Mouse (Mus musculus) macrophage (primary cell): Measurements from ENCODE around the gene Minpp1. TPM values are rescaled to one million over a fixed set of nuclear protein-coding genes. Genes with fewer than 3 reads are reported as not detected.
"Not testable (repeated sequence)": the region's sequence is repeated elsewhere in the genome, so short reads cannot be mapped to it uniquely, and the experiment has no call there.

ENCODE experiments used
- H3K27ac ChIP-seq: fragments of 350-480 bp; formaldehyde crosslinking; 2 replicates; pipeline ENCODE4 v1.9.0; 2021
- H3K36me3 ChIP-seq: fragments of 350-480 bp; formaldehyde crosslinking; 2 replicates; pipeline ENCODE4 v1.9.0; 2021; ENCODE audit errors: inconsistent target
- H3K4me3 ChIP-seq: fragments of 350-480 bp; formaldehyde crosslinking; 2 replicates; pipeline ENCODE4 v1.9.0; 2021; ENCODE audit errors: inconsistent target
- H3K79me2 ChIP-seq: fragments of 350-480 bp; formaldehyde crosslinking; 2 replicates; pipeline ENCODE4 v1.9.0; 2021; ENCODE audit errors: inconsistent target
- WGBS: methylation state at CpG from one replicate; pipeline ENCODE4 v1.1.7; 2026; ENCODE audit warnings: inconsistent platforms; ENCODE audit not compliant: missing documents; 5-methylcytosine and 5-hydroxymethylcytosine counted together
- polyA plus RNA-seq: library from polyadenylated mRNA; stranded (reverse); fragments of 250-400 nt; gene quantifications from 3 replicates; pipeline ENCODE4 v1.2.4, GENCODE M21; 2018; ENCODE audit warnings: inconsistent platforms
- total RNA-seq, 78 experiments: library from RNA; depleted of rRNA; stranded (reverse); fragments of 250-400 nt; gene quantifications; 1 replicate in 9 of 78; 2 replicates in 24 of 78; 3 replicates in 43 of 78; 4 replicates in 2 of 78; pipeline ENCODE4 v1.2.4; 2018; ENCODE audit warnings: inconsistent platforms in 56 of 78

Gene Minpp1
- 10 to 100 TPM in 15 of 26 experiments, 1 to 10 TPM in 11; 6.2 to 27.1 (median 11.5) TPM for total RNA-seq (2018; cell fraction: chromatin; rRNA removed)
- total RNA-seq (2018; cell fraction: cytosol; rRNA removed): 10 to 100 TPM; 20.4 to 41.3 (median 29.1) TPM
- 10 to 100 TPM; 14.2 to 50.1 (median 31.3) TPM for total RNA-seq (2018; cell fraction: nucleus; rRNA removed)
- polyA plus RNA-seq: 17.2 to 36.1 TPM (median 26.8 TPM) in 3 replicates

- Histone ChIP-seq H3K36me3 (no peaks in the 10 kb centered on the region), H3K79me2 (peaks cover 32% of the 10 kb centered on the region; the same call in 1 of the 2 replicates), H3K4me3 (peak within 1 kb of the TSS; percentile 54), H3K27ac (0 out of 2 replicates have a peak within 1 kb of the TSS, but pooled peaks have one; percentile 4)
- under 1% methylated on average over 23 of the region's 64 CpGs for WGBS
Observed at GRCm38 (mm10) chr19:32485681-32486105, at the start of gene Minpp1. Minpp1 (plus strand) TSS chr19:32485769.

GRCm38 (mm10) chr19:32439356-32439755 lies 46.2 kb upstream of the Minpp1 start:
- Histone ChIP-seq H3K4me3 (no peak overlapping the region), H3K27ac (no peak overlapping the region), H3K79me2 (no peaks in the 10 kb centered on the region), H3K36me3 (no peaks in the 10 kb centered on the region)
- WGBS: 89% methylated on average over 2 of the region's 2 CpGs

GRCm38 (mm10) chr19:32441568-32441967 lies 44.0 kb upstream of the Minpp1 start:
- WGBS: 100% methylated on average over 4 of the region's 11 CpGs
- Histone ChIP-seq H3K4me3 (no peak overlapping the region), H3K79me2 (no peaks in the 10 kb centered on the region), H3K27ac (no peak overlapping the region), H3K36me3 (no peaks in the 10 kb centered on the region)

GRCm38 (mm10) chr19:32448931-32449330 lies 36.6 kb upstream of the Minpp1 start:
- Histone ChIP-seq H3K27ac (no peak overlapping the region), H3K36me3 (no peaks in the 10 kb centered on the region), H3K79me2 (no peaks in the 10 kb centered on the region), H3K4me3 (no peak overlapping the region)
- 96% methylated on average over 8 of the region's 10 CpGs for WGBS

- Histone ChIP-seq H3K27ac (no peak overlapping the region), H3K36me3 (no peaks in the 10 kb centered on the region), H3K4me3 (no peak overlapping the region), H3K79me2 (no peaks in the 10 kb centered on the region)
- WGBS: 90% methylated on average over 4 of the region's 4 CpGs
Observed at GRCm38 (mm10) chr19:32452231-32452630, 33.3 kb upstream of the Minpp1 start.

GRCm38 (mm10) chr19:32456744-32457143 lies 28.8 kb upstream of the Minpp1 start:
- no peak overlapping the region for H3K27ac ChIP-seq
- no peaks in the 10 kb centered on the region for H3K36me3 ChIP-seq
- WGBS: 93% methylated on average over 1 of the region's 2 CpGs
- H3K79me2 ChIP-seq: no peaks in the 10 kb centered on the region
- H3K4me3 ChIP-seq: no peak overlapping the region

- 79% methylated on average over 8 of the region's 8 CpGs for WGBS
- not testable (repeated sequence) for H3K27ac ChIP-seq
Observed at GRCm38 (mm10) chr19:32457631-32458030, 27.9 kb upstream of the Minpp1 start.

GRCm38 (mm10) chr19:32463037-32463436 lies 22.5 kb upstream of the Minpp1 start:
- WGBS: 95% methylated on average over 6 of the region's 6 CpGs
- H3K4me3 ChIP-seq: no peak overlapping the region
- no peaks in the 10 kb centered on the region for H3K36me3 ChIP-seq
- no peak overlapping the region for H3K27ac ChIP-seq
- H3K79me2 ChIP-seq: no peaks in the 10 kb centered on the region

More at GRCm38 (mm10) chr19:32457631-32458030, 27.9 kb upstream of the Minpp1 start:
- H3K36me3 ChIP-seq, H3K4me3 ChIP-seq, H3K79me2 ChIP-seq: not testable (repeated sequence)

- no peaks in the 10 kb centered on the region for H3K79me2 ChIP-seq
- H3K27ac ChIP-seq: no peak overlapping the region
- no peaks in the 10 kb centered on the region for H3K36me3 ChIP-seq
- no peak overlapping the region for H3K4me3 ChIP-seq
- WGBS: 91% methylated on average over 4 of the region's 4 CpGs
Observed at GRCm38 (mm10) chr19:32465228-32465627, 20.3 kb upstream of the Minpp1 start.

GRCm38 (mm10) chr19:32466478-32466877 lies 19.1 kb upstream of the Minpp1 start, which contains the start of gene Rpl9-ps6:
Rpl9-ps6 (minus strand) TSS chr19:32466578.
- H3K27ac ChIP-seq: no peak within 1 kb of the TSS
- no peaks in the 10 kb centered on the region for H3K79me2 ChIP-seq
- WGBS: 88% methylated on average over 4 of the region's 6 CpGs
- H3K36me3 ChIP-seq: no peaks in the 10 kb centered on the region
- H3K4me3 ChIP-seq: no peak within 1 kb of the TSS

GRCm38 (mm10) chr19:32467325-32467724 lies 18.2 kb upstream of the Minpp1 start:
- Histone ChIP-seq H3K4me3 (no peak overlapping the region), H3K36me3 (no peaks in the 10 kb centered on the region), H3K27ac (no peak overlapping the region), H3K79me2 (no peaks in the 10 kb centered on the region)
- 96% methylated on average over 5 of the region's 5 CpGs for WGBS

GRCm38 (mm10) chr19:32470059-32470497 lies 15.5 kb upstream of the Minpp1 start:
- Histone ChIP-seq H3K27ac (no peak overlapping the region), H3K36me3 (no peaks in the 10 kb centered on the region), H3K4me3 (no peak overlapping the region), H3K79me2 (no peaks in the 10 kb centered on the region)
- 8% methylated on average over 6 of the region's 6 CpGs for WGBS

GRCm38 (mm10) chr19:32470570-32471263 lies 14.9 kb upstream of the Minpp1 start:
- Histone ChIP-seq H3K4me3 (no peak overlapping the region), H3K79me2 (no peaks in the 10 kb centered on the region), H3K36me3 (no peaks in the 10 kb centered on the region), H3K27ac (no peak overlapping the region)
- WGBS: 85% methylated on average over 13 of the region's 13 CpGs

GRCm38 (mm10) chr19:32476016-32476711 lies 9.4 kb upstream of the Minpp1 start:
- Histone ChIP-seq H3K4me3 (no peak overlapping the region), H3K79me2 (no peaks in the 10 kb centered on the region), H3K36me3 (no peaks in the 10 kb centered on the region), H3K27ac (no peak overlapping the region)
- WGBS: 94% methylated on average over 12 of the region's 12 CpGs

- no peaks in the 10 kb centered on the region for H3K79me2 ChIP-seq
- H3K27ac ChIP-seq: no peak overlapping the region
- 84% methylated on average over 4 of the region's 4 CpGs for WGBS
- no peaks in the 10 kb centered on the region for H3K36me3 ChIP-seq
- H3K4me3 ChIP-seq: no peak overlapping the region
Observed at GRCm38 (mm10) chr19:32476712-32477052, 8.9 kb upstream of the Minpp1 start.
